Mouse (Mus musculus) hindbrain, embryonic 10.5 days (tissue): ENCODE data around the gene 9330161L09Rik. TPM values are rescaled to one million over a fixed set of nuclear protein-coding genes. Genes with fewer than 3 reads are reported as not detected.

Experiments used
- DNase-seq: peaks from one replicate; pipeline ENCODE4 v3.0.0-alpha.2; 2017; ENCODE audit warnings: low spot score
- H3K27ac ChIP-seq: fragments of 300-500 bp; sonication (generic); 2 replicates; pipeline ENCODE4 v1.5.1; 2016; ENCODE audit warnings: mild to moderate bottlenecking, moderate library complexity
- H3K27me3 ChIP-seq: fragments of 300-500 bp; sonication (generic); 2 replicates; pipeline ENCODE4 v1.6.1; 2016; ENCODE audit warnings: mild to moderate bottlenecking; ENCODE audit not compliant: poor library complexity, insufficient read depth, severe bottlenecking
- H3K36me3 ChIP-seq: fragments of 300-500 bp; sonication (generic); 2 replicates; pipeline ENCODE4 v1.6.1; 2016; ENCODE audit warnings: mild to moderate bottlenecking, moderate library complexity
- H3K4me1 ChIP-seq: fragments of 300-500 bp; sonication (generic); replicated peaks from 2 replicates; pipeline ENCODE4 v1.6.1; 2016; ENCODE audit warnings: mild to moderate bottlenecking
- H3K4me3 ChIP-seq: fragments of 300-500 bp; sonication (generic); 2 replicates; pipeline ENCODE4 v1.5.1; 2016; ENCODE audit warnings: mild to moderate bottlenecking, moderate library complexity
- H3K9me3 ChIP-seq: fragments of 300-500 bp; sonication (generic); 2 replicates; pipeline ENCODE4 v1.6.1; 2016; ENCODE audit warnings: mild to moderate bottlenecking, moderate library complexity
- WGBS: fragments of 180-500 bp; shearing (Covaris S2); methylation state at CpG from one replicate; pipeline ENCODE4 v1.1.7; 2016; 5-methylcytosine and 5-hydroxymethylcytosine counted together
- polyA plus RNA-seq: library from polyadenylated mRNA; unstranded; fragments of >200 nt; fragmentation: Nextera tagmentation; extraction: Ambion mirVana; gene quantifications from 2 replicates; pipeline ENCODE4 v1.2.1, GENCODE M21; 2016

The 9330161L09Rik gene
- polyA plus RNA-seq, 1 experiment from 2014 or later, result not detected

DNA sequence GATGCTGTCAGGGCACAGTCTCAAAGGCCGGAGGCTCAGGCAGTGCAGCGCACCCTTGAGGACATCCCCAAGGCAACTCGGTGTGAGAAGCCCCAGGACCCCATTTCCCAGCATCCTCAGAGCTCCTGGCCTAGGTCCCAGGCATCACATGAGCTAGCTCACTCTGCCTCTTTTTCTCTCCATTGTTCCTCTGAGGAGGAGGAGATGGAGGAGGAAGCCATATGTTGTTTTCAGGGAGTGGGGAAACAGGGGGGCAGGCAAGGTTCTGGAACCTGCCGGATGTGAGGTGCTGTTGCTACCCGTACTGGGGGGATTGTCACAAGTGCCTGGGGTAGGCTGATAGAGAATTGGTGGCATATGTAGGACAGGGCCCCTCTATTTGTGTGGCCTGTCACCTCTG lies 31.5 kb downstream of the 9330161L09Rik start:
- no peaks in the 10 kb centered on the region for H3K36me3 ChIP-seq
- no peak for DNase-seq
- H3K27me3 ChIP-seq, result no peaks in the 10 kb centered on the region
- no peaks in the 10 kb centered on the region for H3K9me3 ChIP-seq
- WGBS, result 65% methylated on average over 5 of the region's 5 CpGs
- 0 out of 2 replicates have a peak, but pooled peaks cover 3% of the 10 kb centered on the region for H3K4me1 ChIP-seq
- no peak overlapping the region for H3K27ac ChIP-seq
- H3K4me3 ChIP-seq, result no peak overlapping the region

- H3K9me3 ChIP-seq, result no peaks in the 10 kb centered on the region
- H3K27ac ChIP-seq, result no peak overlapping the region
- no peaks in the 10 kb centered on the region for H3K36me3 ChIP-seq
- DNase-seq, result no peak
- peaks cover 6% of the 10 kb centered on the region for H3K27me3 ChIP-seq
- H3K4me3 ChIP-seq, result no peak overlapping the region
- H3K4me1 ChIP-seq, result 0 out of 2 replicates have a peak, but pooled peaks cover 3% of the 10 kb centered on the region
- 81% methylated on average over 8 of the region's 8 CpGs for WGBS
These were observed 33.9 kb downstream of the 9330161L09Rik start for GRCm38 (mm10) chr12:103373530-103374236.

- WGBS, result 33% methylated on average over 6 of the region's 6 CpGs
- DNase-seq, result peak; percentile 63
- no peaks in the 10 kb centered on the region for H3K36me3 ChIP-seq
- no peak overlapping the region for H3K27ac ChIP-seq
- peaks cover 20% of the 10 kb centered on the region for H3K27me3 ChIP-seq
- H3K4me1 ChIP-seq, result peaks cover 9% of the 10 kb centered on the region
- no peaks in the 10 kb centered on the region for H3K9me3 ChIP-seq
- no peak overlapping the region for H3K4me3 ChIP-seq
These were observed 35.9 kb downstream of the 9330161L09Rik start for GRCm38 (mm10) chr12:103371711-103372110.

DNA sequence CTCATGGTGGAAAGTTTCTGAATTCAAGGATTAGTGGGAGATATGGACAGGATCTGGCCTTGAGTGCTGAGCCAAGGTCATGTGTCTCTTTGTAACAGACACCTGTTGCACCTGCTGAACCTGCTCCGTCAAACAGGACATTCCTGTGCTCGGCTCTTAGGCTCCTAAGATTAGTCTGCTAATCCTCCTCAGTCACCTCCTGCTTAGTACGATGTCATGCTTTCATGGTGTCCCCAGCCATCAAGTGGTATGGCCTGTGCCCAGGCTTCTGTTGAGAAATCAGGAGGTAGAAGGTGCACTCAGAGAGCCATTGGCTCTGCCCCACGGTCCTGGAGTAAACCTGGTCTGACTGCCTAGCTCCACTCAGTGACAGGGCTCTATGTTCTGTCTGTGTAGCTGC lies 36.8 kb downstream of the 9330161L09Rik start:
- Histone ChIP-seq H3K27ac (no peak overlapping the region), H3K36me3 (no peaks in the 10 kb centered on the region), H3K4me3 (no peak overlapping the region), H3K27me3 (peaks cover 22% of the 10 kb centered on the region), H3K4me1 (peaks cover 8% of the 10 kb centered on the region), H3K9me3 (no peaks in the 10 kb centered on the region)
- WGBS, result 87% methylated on average over 4 of the region's 4 CpGs
- DNase-seq, result no peak

- Histone ChIP-seq H3K27me3 (peaks cover 22% of the 10 kb centered on the region), H3K9me3 (no peaks in the 10 kb centered on the region), H3K4me1 (peaks cover 8% of the 10 kb centered on the region), H3K27ac (no peak overlapping the region), H3K4me3 (no peak overlapping the region), H3K36me3 (no peaks in the 10 kb centered on the region)
- DNase-seq, result no peak
- WGBS, result 60% methylated on average over 2 of the region's 2 CpGs
These were observed 38.8 kb downstream of the 9330161L09Rik start for GRCm38 (mm10) chr12:103368777-103369176.

DNA sequence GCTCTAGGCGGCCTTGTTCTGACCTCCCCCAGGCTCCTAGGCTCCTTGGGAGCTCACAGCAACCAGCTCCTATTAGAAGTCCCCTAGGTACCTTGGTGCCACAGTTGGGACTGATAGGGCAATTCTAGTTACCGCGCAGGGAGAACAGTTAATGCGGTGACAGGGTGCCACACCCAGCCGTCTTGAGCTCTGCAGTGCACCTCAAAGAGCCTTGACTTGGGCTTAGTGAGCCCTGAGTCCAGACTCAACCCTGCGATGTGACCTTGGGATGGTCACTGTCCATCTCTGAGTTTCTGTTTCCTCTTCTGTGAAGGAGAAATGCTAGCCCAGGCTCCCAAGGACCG lies 39.3 kb downstream of the 9330161L09Rik start:
- WGBS, result 76% methylated on average over 7 of the region's 7 CpGs
- peaks cover 22% of the 10 kb centered on the region for H3K27me3 ChIP-seq
- H3K4me3 ChIP-seq, result no peak overlapping the region
- no peaks in the 10 kb centered on the region for H3K36me3 ChIP-seq
- H3K9me3 ChIP-seq, result no peaks in the 10 kb centered on the region
- no peak for DNase-seq
- H3K27ac ChIP-seq, result no peak overlapping the region
- peaks cover 8% of the 10 kb centered on the region for H3K4me1 ChIP-seq

DNA sequence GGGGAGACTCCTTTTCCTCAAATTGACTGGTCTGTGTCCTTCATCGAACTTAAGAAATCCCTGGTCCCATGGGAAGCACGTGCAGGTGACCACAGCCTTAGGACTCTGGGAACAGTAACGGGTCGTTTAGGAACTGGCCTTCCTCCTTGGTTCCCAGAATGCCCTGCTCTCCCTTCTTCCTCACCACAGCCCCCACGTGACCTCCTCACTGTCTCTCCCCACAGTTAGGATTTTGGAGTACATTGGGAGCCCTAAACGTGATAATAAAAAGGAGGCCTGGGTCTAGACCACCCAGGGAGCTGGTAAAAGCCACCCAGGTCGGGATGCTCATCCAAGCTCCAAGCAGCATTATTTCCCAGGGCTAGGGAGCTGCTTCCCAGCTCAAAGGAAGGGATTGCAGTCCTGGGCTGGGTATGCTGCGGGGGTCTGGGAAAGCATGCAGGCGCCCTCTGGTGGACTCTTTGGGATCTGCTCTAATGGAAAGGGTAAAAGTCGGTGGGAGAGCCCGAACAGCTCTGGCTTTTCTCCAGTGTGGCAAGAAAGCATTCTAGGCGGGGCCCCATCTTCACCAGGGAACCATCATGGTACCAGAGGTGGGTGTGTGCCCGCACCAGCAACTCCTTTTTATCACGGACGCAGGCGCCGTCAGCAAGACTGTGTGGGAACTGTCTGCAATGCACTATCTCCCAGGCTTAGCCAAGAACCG lies 39.8 kb downstream of the 9330161L09Rik start:
- Histone ChIP-seq H3K4me1 (peaks cover 8% of the 10 kb centered on the region), H3K4me3 (no peak overlapping the region)
- WGBS, result 21% methylated on average over 18 of the region's 18 CpGs

DNA sequence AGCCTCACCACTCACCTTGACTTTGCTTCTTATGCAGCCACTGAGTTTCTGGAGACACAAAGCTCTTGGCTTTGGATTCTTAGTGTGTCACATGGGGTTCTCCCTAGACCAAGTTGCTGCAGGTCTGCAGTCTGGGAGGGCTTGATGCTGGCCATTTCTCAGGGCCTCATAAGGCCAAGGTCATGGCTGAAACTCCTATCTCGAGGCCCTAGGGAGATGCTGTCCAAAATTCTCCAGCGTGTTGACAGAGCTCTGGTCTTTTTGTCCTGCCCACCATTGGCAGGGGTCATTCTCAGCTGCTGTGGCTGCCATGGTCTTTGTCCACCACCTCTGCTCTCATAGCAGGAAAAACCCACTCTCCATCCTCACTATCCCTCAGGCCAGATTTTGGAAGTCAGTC lies 40.4 kb downstream of the 9330161L09Rik start:
- WGBS, result 82% methylated on average over 2 of the region's 2 CpGs
- Histone ChIP-seq H3K36me3 (no peaks in the 10 kb centered on the region), H3K4me1 (peaks cover 8% of the 10 kb centered on the region), H3K9me3 (no peaks in the 10 kb centered on the region), H3K27me3 (peaks cover 22% of the 10 kb centered on the region), H3K27ac (0 out of 2 replicates have a peak overlapping the region, but pooled peaks have one; percentile 53), H3K4me3 (no peak overlapping the region)
- DNase-seq, result no peak

More for the DNA sequence above, 39.8 kb downstream of the 9330161L09Rik start:
- no peaks in the 10 kb centered on the region for H3K36me3 ChIP-seq
- DNase-seq, result peak; percentile 86
- H3K27ac ChIP-seq, result peak overlapping the region; percentile 53; the same call in 1 of the 2 replicates
- peaks cover 22% of the 10 kb centered on the region for H3K27me3 ChIP-seq
- H3K9me3 ChIP-seq, result no peaks in the 10 kb centered on the region

DNA sequence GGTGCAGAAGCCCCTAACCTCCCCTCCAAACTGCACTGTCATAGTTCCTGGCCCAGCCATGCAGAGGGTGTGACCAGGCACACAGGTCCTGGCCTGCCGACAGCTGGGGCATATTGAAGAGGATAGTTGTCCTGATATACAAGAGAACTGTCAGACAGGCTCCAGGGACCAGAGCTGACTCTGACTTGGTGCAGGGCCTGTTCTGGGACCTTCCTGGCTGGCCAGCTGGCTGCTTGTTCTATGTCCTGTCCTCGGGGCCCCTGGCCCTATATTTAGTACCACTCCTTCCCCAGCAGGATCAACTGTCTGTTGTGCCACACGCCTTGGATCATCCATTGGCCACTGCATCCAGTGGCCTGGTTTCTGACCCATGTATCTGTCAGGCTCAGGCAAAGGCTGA lies 45.3 kb downstream of the 9330161L09Rik start:
- H3K36me3 ChIP-seq, result no peaks in the 10 kb centered on the region
- DNase-seq, result no peak
- WGBS, result 75% methylated on average over 3 of the region's 3 CpGs

GRCm38 (mm10) chr12:103361539-103362307 lies 45.9 kb downstream of the 9330161L09Rik start:
- no peak overlapping the region for H3K27ac ChIP-seq
- 88% methylated on average over 17 of the region's 17 CpGs for WGBS
- H3K9me3 ChIP-seq, result no peaks in the 10 kb centered on the region
- no peak overlapping the region for H3K4me3 ChIP-seq
- no peak for DNase-seq
- peaks cover 15% of the 10 kb centered on the region for H3K4me1 ChIP-seq
- peaks cover 2% of the 10 kb centered on the region for H3K27me3 ChIP-seq
- H3K36me3 ChIP-seq, result no peaks in the 10 kb centered on the region

More for the DNA sequence above, 45.3 kb downstream of the 9330161L09Rik start:
- Histone ChIP-seq H3K27ac (no peak overlapping the region), H3K4me3 (no peak overlapping the region), H3K9me3 (no peaks in the 10 kb centered on the region), H3K27me3 (peaks cover 8% of the 10 kb centered on the region), H3K4me1 (peaks cover 15% of the 10 kb centered on the region)

GRCm38 (mm10) chr12:103360812-103361211 lies 46.8 kb downstream of the 9330161L09Rik start:
- Histone ChIP-seq H3K4me3 (no peak overlapping the region), H3K9me3 (no peaks in the 10 kb centered on the region), H3K36me3 (no peaks in the 10 kb centered on the region), H3K27me3 (no peaks in the 10 kb centered on the region), H3K4me1 (peaks cover 15% of the 10 kb centered on the region), H3K27ac (no peak overlapping the region)
- DNase-seq, result no peak
- WGBS, result 85% methylated on average over 8 of the region's 8 CpGs

- 65% methylated on average over 4 of the region's 4 CpGs for WGBS
These were observed 48.4 kb downstream of the 9330161L09Rik start for GRCm38 (mm10) chr12:103358951-103359801.

More at GRCm38 (mm10) chr12:103358951-103359801, 48.4 kb downstream of the 9330161L09Rik start:
- Histone ChIP-seq H3K27me3 (no peaks in the 10 kb centered on the region), H3K4me1 (peaks cover 15% of the 10 kb centered on the region), H3K4me3 (no peak overlapping the region), H3K36me3 (no peaks in the 10 kb centered on the region), H3K9me3 (no peaks in the 10 kb centered on the region), H3K27ac (peak overlapping the region; percentile 25)
- no peak for DNase-seq
